Mouse (Mus musculus) olfactory bulb, adult 2 months (tissue): ENCODE data around the gene A030005K14Rik.

Source experiments
- CTCF ChIP-seq: fragments of 200-500 bp; IDR thresholded peaks from 2 replicates; pipeline ENCODE4 v1.5.1; 2012; ENCODE audit warnings: low read depth, mild to moderate bottlenecking, low read length, moderate library complexity; ENCODE audit not compliant: insufficient read depth
- POLR2A ChIP-seq: fragments of 200-500 bp; IDR thresholded peaks from 2 replicates; pipeline ENCODE4 v1.6.1; 2012; ENCODE audit warnings: mild to moderate bottlenecking, low read depth, low read length, moderate library complexity; ENCODE audit not compliant: insufficient read depth

DNA sequence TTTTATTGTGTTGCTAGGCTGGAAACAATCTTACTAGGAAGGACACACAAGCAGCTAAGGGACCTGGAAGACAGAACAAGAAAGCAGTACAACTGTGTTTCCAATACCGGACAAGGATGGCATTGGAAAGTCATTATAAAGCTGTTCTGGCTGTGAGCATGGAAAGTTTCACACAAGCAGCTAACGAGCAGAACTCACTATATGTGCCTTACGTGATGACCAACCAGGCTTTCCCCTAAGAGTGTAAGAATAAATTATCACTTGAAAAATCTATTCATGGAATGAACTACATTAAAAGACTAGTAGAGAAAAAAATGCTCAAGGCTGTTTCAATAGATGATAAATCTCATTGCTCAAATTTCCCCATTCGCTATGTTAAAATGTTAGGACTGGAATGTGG, 7.4 kb upstream of the A030005K14Rik start:
- no peak for TF ChIP-seq CTCF
- TF ChIP-seq POLR2A = no peak
